Mouse (Mus musculus) bone marrow macrophage, adult 2 months (primary cell): ENCODE results near the gene Rps12.

ENCODE experiments used
- CTCF ChIP-seq: IDR thresholded peaks from 2 replicates; pipeline ENCODE4 v1.5.1; 2012; ENCODE audit warnings: low read depth, mild to moderate bottlenecking, low read length, moderate library complexity
- POLR2A ChIP-seq: IDR thresholded peaks from 2 replicates; pipeline ENCODE4 v1.6.1; 2012; ENCODE audit warnings: mild to moderate bottlenecking, low read depth, low read length, borderline replicate concordance

DNA sequence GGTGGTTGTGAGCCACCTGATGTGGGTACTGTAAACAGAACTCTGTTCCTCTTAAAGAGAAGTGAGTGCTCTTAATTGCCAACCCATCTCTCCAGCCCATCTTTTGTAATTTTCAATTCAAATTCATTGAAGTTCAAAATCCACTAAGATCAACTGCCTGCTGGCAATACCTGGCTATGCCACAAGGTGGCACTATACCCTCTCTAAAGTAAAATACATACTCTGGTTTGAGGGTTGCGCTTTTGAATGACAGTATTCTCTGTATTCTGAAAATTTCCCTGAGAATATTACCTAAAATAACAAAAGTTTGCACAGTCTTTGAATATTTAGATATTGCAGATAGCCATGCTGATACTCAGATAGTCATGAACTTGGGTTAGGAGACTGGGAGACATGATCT lies 28.1 kb upstream of the Rps12 start:
- TF ChIP-seq POLR2A = no peak
- no peak for TF ChIP-seq CTCF
